Comparison of ENCODE assay signal across 10 mouse cellular contexts in genomic region chr14:103513473-103513811, GRCm38 (mm10). TPM values are rescaled to one million over a fixed set of nuclear protein-coding genes. Genes with fewer than 3 reads are reported as not detected.
A peak's percentile ranks its signal among the peaks of the same experiment; 100 is the strongest.
DNase-seq lines count a peak whose midpoint lies in the region; ATAC-seq and TF ChIP-seq lines count a peak whose summit lies in the region.
"Had no signal": no experiment of that assay in that cellular context is flagged by ENCODE, and none has a peak within 500 bp of the region (broad histone marks: within the 10 kb centered on the region; RNA-seq: fewer than 3 reads in every experiment).

No protein-coding gene starts in this region.

- no peak for ATAC-seq in forebrain, embryonic 11.5 days (replicated peaks; ENCODE audit: low FRiP score)
- no peak for ATAC-seq in limb, embryonic 13.5 days (ENCODE audit: low FRiP score, low read depth)
- ATAC-seq in hindbrain, postnatal 0 days: no peak
- ATAC-seq in neural tube, embryonic 14.5 days (ENCODE audit: low read depth): no peak

- no peak overlapping the region for H3K4me2 ChIP-seq in forebrain, embryonic 11.5 days (ENCODE audit: low read depth, low read length, severe bottlenecking)
- H3K4me2 ChIP-seq in limb, embryonic 13.5 days (replicated peaks): peak overlapping the region; percentile 37
- H3K4me2 ChIP-seq in hindbrain, postnatal 0 days (ENCODE audit: low read depth, low read length): peak overlapping the region; percentile 47
- H3K4me2 ChIP-seq in neural tube, embryonic 14.5 days (ENCODE audit: low read depth, low read length): peak overlapping the region; percentile 24; the same call in 1 of the 2 replicates

- H3K4me1 ChIP-seq in forebrain, embryonic 10.5 days: peaks cover 15% of the 10 kb centered on the region
- peaks cover 6% of the 10 kb centered on the region; the same call in 1 of the 2 replicates for H3K4me1 ChIP-seq in forebrain, embryonic 11.5 days (replicated peaks; ENCODE audit: control insufficient read depth, insufficient read depth, low read length)
- H3K4me1 ChIP-seq in limb, embryonic 13.5 days: peaks cover 7% of the 10 kb centered on the region; the same call in 1 of the 2 replicates
- 0 out of 2 replicates have a peak, but pooled peaks cover 2% of the 10 kb centered on the region for H3K4me1 ChIP-seq in limb, embryonic 10.5 days
- peaks cover 5% of the 10 kb centered on the region; the same call in 1 of the 2 replicates for H3K4me1 ChIP-seq in hindbrain, postnatal 0 days (ENCODE audit: insufficient read depth, low read length)
- H3K4me1 ChIP-seq in neural tube, embryonic 14.5 days (ENCODE audit: control insufficient read depth, insufficient read depth, low read length): 0 out of 2 replicates have a peak, but pooled peaks cover 4% of the 10 kb centered on the region

- 79% methylated on average over 7 of the region's 7 CpGs for WGBS in forebrain, embryonic 10.5 days
- 71% methylated on average over 7 of the region's 7 CpGs for WGBS in forebrain, embryonic 11.5 days
- 51% methylated on average over 7 of the region's 7 CpGs for WGBS in limb, embryonic 13.5 days
- whole genome bisulfite sequencing in limb, embryonic 10.5 days: 76% methylated on average over 7 of the region's 7 CpGs
- 49% methylated on average over 7 of the region's 7 CpGs for WGBS in hindbrain, postnatal 0 days
- 50% methylated on average over 7 of the region's 7 CpGs for WGBS in neural tube, embryonic 14.5 days

- H3K4me3 ChIP-seq in forebrain, embryonic 10.5 days: peak overlapping the region; percentile 16; the same call in 1 of the 2 replicates
- no peak overlapping the region for H3K4me3 ChIP-seq in forebrain, embryonic 11.5 days (ENCODE audit: low read depth, low read length)
- no peak overlapping the region for H3K4me3 ChIP-seq in limb, embryonic 13.5 days
- H3K4me3 ChIP-seq in limb, embryonic 10.5 days: no peak overlapping the region
- no peak overlapping the region; the same call in 1 of the 2 replicates for H3K4me3 ChIP-seq in hindbrain, postnatal 0 days (ENCODE audit: low read length)
- H3K4me3 ChIP-seq in neural tube, embryonic 14.5 days (ENCODE audit: low read depth, low read length): no peak overlapping the region

- no peaks in the 10 kb centered on the region for H3K9me3 ChIP-seq in forebrain, embryonic 10.5 days
- H3K9me3 ChIP-seq in forebrain, embryonic 11.5 days (ENCODE audit: control insufficient read depth, low read length): no peaks in the 10 kb centered on the region
- no peaks in the 10 kb centered on the region for H3K9me3 ChIP-seq in limb, embryonic 13.5 days
- no peaks in the 10 kb centered on the region for H3K9me3 ChIP-seq in limb, embryonic 10.5 days (replicated peaks)
- no peaks in the 10 kb centered on the region for H3K9me3 ChIP-seq in hindbrain, postnatal 0 days (ENCODE audit: low read length)
- H3K9me3 ChIP-seq in neural tube, embryonic 14.5 days (ENCODE audit: control insufficient read depth, low read length): no peaks in the 10 kb centered on the region

- no peak for TF ChIP-seq CTCF in hindbrain, postnatal 0 days (IDR thresholded peaks at IDR 0.05; ENCODE audit: low read depth)

- H3K9ac ChIP-seq in forebrain, embryonic 11.5 days (ENCODE audit: low read length): no peak overlapping the region
- no peak overlapping the region for H3K9ac ChIP-seq in limb, embryonic 13.5 days
- no peak overlapping the region for H3K9ac ChIP-seq in hindbrain, postnatal 0 days (replicated peaks; ENCODE audit: low read length)
- no peak overlapping the region for H3K9ac ChIP-seq in neural tube, embryonic 14.5 days (replicated peaks; ENCODE audit: low read depth, low read length)

- no peaks in the 10 kb centered on the region for H3K27me3 ChIP-seq in forebrain, embryonic 10.5 days (ENCODE audit: poor library complexity, severe bottlenecking)
- H3K27me3 ChIP-seq in forebrain, embryonic 11.5 days (ENCODE audit: control insufficient read depth, insufficient read depth, low read length): no peaks in the 10 kb centered on the region
- no peaks in the 10 kb centered on the region for H3K27me3 ChIP-seq in limb, embryonic 13.5 days
- no peaks in the 10 kb centered on the region for H3K27me3 ChIP-seq in limb, embryonic 10.5 days (ENCODE audit: low read depth, poor library complexity, severe bottlenecking)
- H3K27me3 ChIP-seq in hindbrain, postnatal 0 days (ENCODE audit: insufficient read depth, low read length): no peaks in the 10 kb centered on the region
- H3K27me3 ChIP-seq in neural tube, embryonic 14.5 days (ENCODE audit: control insufficient read depth, insufficient read depth, low read length): no peaks in the 10 kb centered on the region
- H3K27me3 ChIP-seq: Patski had no signal

- DNase-seq in forebrain, embryonic 10.5 days (ENCODE audit: extremely low spot score, low spot score): no peak
- DNase-seq in forebrain, embryonic 11.5 days (ENCODE audit: low spot score): no peak
- no peak for DNase-seq in limb, embryonic 10.5 days (ENCODE audit: low spot score)
- DNase-seq in hindbrain, postnatal 0 days (ENCODE audit: low spot score): no peak
- DNase-seq in cerebellum, postnatal 25 days: no peak
- DNase-seq in frontal cortex, adult 2 months (ENCODE audit: extremely low spot score in 1 of 2, low spot score in 1 of 2): no peak
- DNase-seq: gastrocnemius, postnatal 36 days had no signal

- no peak overlapping the region for H3K27ac ChIP-seq in forebrain, embryonic 10.5 days
- no peak overlapping the region for H3K27ac ChIP-seq in forebrain, embryonic 11.5 days (ENCODE audit: low read depth, low read length)
- H3K27ac ChIP-seq in limb, embryonic 13.5 days: no peak overlapping the region
- no peak overlapping the region for H3K27ac ChIP-seq in limb, embryonic 10.5 days
- H3K27ac ChIP-seq in hindbrain, postnatal 0 days: no peak overlapping the region
- no peak overlapping the region for H3K27ac ChIP-seq in neural tube, embryonic 14.5 days (ENCODE audit: low read depth, low read length)

- no peaks in the 10 kb centered on the region for H3K36me3 ChIP-seq in forebrain, embryonic 10.5 days (replicated peaks)
- no peaks in the 10 kb centered on the region for H3K36me3 ChIP-seq in forebrain, embryonic 11.5 days (ENCODE audit: control insufficient read depth, insufficient read depth, low read length)
- H3K36me3 ChIP-seq in limb, embryonic 13.5 days: no peaks in the 10 kb centered on the region
- H3K36me3 ChIP-seq in limb, embryonic 10.5 days: no peaks in the 10 kb centered on the region
- H3K36me3 ChIP-seq in hindbrain, postnatal 0 days (ENCODE audit: insufficient read depth, low read length): no peaks in the 10 kb centered on the region
- H3K36me3 ChIP-seq in neural tube, embryonic 14.5 days (ENCODE audit: control insufficient read depth, insufficient read depth, low read length): no peaks in the 10 kb centered on the region

RNA-seq across cellular contexts. Expression of gene Scel, which starts 0.3 kb away (rescaled TPM):
- polyA plus RNA-seq in forebrain, embryonic 10.5 days (2016; fragmentation: Nextera tagmentation; extraction: Ambion mirVana): 0.09 and 0.20 TPM in 2 replicates
- 0.47 and 0.91 TPM in 2 replicates for polyA plus RNA-seq in forebrain, embryonic 11.5 days (2014; fragmentation: Nextera tagmentation; extraction: Ambion mirVana)
- 1.7 TPM in 2 replicates for polyA plus RNA-seq in limb, embryonic 13.5 days (2015; fragmentation: Nextera tagmentation; extraction: Ambion mirVana)
- polyA plus RNA-seq in limb, embryonic 10.5 days (2016; fragmentation: Nextera tagmentation; extraction: Ambion mirVana): 0.09 TPM in 1 of 2 replicates, not detected in the other
- total RNA-seq in hindbrain, postnatal 0 days (2014; rRNA removed): 0.14 and 0.42 TPM in 2 replicates
- 0.35 and 0.44 TPM in 2 replicates for polyA plus RNA-seq in hindbrain, postnatal 0 days (2015; fragmentation: Nextera tagmentation; extraction: Ambion mirVana)
- polyA plus RNA-seq in neural tube, embryonic 14.5 days (2014; fragmentation: Nextera tagmentation; extraction: Ambion mirVana): 0.13 and 0.32 TPM in 2 replicates
- 1.3 and 1.4 TPM in 2 replicates for polyA plus RNA-seq in frontal cortex, adult 2 months (2012; rRNA removed)
